Mouse (Mus musculus) bone marrow macrophage, adult 2 months (primary cell): ENCODE results near the gene Syn3. TPM values are rescaled to one million over a fixed set of nuclear protein-coding genes. Genes with fewer than 3 reads are reported as not detected.
"Not testable (repeated sequence)": the region's sequence is repeated elsewhere in the genome, so short reads cannot be mapped to it uniquely, and the experiment has no call there.

Source experiments
- H3K27ac ChIP-seq: 2 replicates; pipeline ENCODE4 v1.5.1; 2012; ENCODE audit warnings: low read depth, low read length; ENCODE audit not compliant: insufficient read depth
- H3K4me1 ChIP-seq: 2 replicates; pipeline ENCODE4 v1.6.1; 2012; ENCODE audit warnings: low read length; ENCODE audit not compliant: control insufficient read depth, insufficient read depth
- H3K4me3 ChIP-seq: 2 replicates; pipeline ENCODE4 v1.5.1; 2012; ENCODE audit warnings: mild to moderate bottlenecking, low read length, moderate library complexity; ENCODE audit not compliant: insufficient read depth
- CTCF ChIP-seq: IDR thresholded peaks from 2 replicates; pipeline ENCODE4 v1.5.1; 2012; ENCODE audit warnings: low read depth, mild to moderate bottlenecking, low read length, moderate library complexity
- POLR2A ChIP-seq: IDR thresholded peaks from 2 replicates; pipeline ENCODE4 v1.6.1; 2012; ENCODE audit warnings: mild to moderate bottlenecking, low read depth, low read length, borderline replicate concordance
- polyA plus RNA-seq: library from polyadenylated mRNA; stranded (reverse); fragments of >200 nt; gene quantifications from 2 replicates; pipeline ENCODE4 v1.2.4, GENCODE M21; 2012; ENCODE audit not compliant: missing spikeins, insufficient read depth, insufficient read length

Gene Syn3
- polyA plus RNA-seq, 1 experiment: not detected

GRCm38 (mm10) chr10:86451294-86451693 is 47.4 kb downstream of the Syn3 start:
- Histone ChIP-seq H3K27ac (no peak overlapping the region), H3K4me3 (no peak overlapping the region), H3K4me1 (no peaks in the 10 kb centered on the region)
- TF ChIP-seq CTCF (no peak), POLR2A (no peak)

- H3K4me1 ChIP-seq: no peaks in the 10 kb centered on the region
- H3K4me3 ChIP-seq: no peak overlapping the region
- TF ChIP-seq CTCF (no peak), POLR2A (no peak)
- H3K27ac ChIP-seq: no peak overlapping the region
Measured at GRCm38 (mm10) chr10:86446649-86447048, 52.0 kb downstream of the Syn3 start.

- H3K27ac ChIP-seq: no peak overlapping the region
- TF ChIP-seq POLR2A (no peak), CTCF (no peak)
- no peak overlapping the region for H3K4me3 ChIP-seq
- H3K4me1 ChIP-seq: no peaks in the 10 kb centered on the region
Measured at GRCm38 (mm10) chr10:86445207-86445606, 53.5 kb downstream of the Syn3 start.

GRCm38 (mm10) chr10:86444665-86445064 is 54.0 kb downstream of the Syn3 start:
- no peaks in the 10 kb centered on the region for H3K4me1 ChIP-seq
- TF ChIP-seq CTCF (no peak), POLR2A (no peak)
- no peak overlapping the region for H3K4me3 ChIP-seq
- H3K27ac ChIP-seq: no peak overlapping the region

GRCm38 (mm10) chr10:86441765-86442164 is 56.9 kb downstream of the Syn3 start:
- H3K4me3 ChIP-seq: no peak overlapping the region

GRCm38 (mm10) chr10:86439640-86440039 is 59.1 kb downstream of the Syn3 start:
- TF ChIP-seq POLR2A (no peak), CTCF (no peak)
- H3K4me1 ChIP-seq: no peaks in the 10 kb centered on the region
- H3K4me3 ChIP-seq: no peak overlapping the region
- H3K27ac ChIP-seq: no peak overlapping the region

More at GRCm38 (mm10) chr10:86441765-86442164, 56.9 kb downstream of the Syn3 start:
- TF ChIP-seq POLR2A (no peak), CTCF (no peak)
- no peaks in the 10 kb centered on the region for H3K4me1 ChIP-seq
- H3K27ac ChIP-seq: no peak overlapping the region

- no peak for TF ChIP-seq POLR2A
- TF ChIP-seq CTCF: no peak
- no peak overlapping the region for H3K27ac ChIP-seq
- no peaks in the 10 kb centered on the region for H3K4me1 ChIP-seq
- H3K4me3 ChIP-seq: no peak overlapping the region
Measured at GRCm38 (mm10) chr10:86437294-86437693, 61.4 kb downstream of the Syn3 start.

GRCm38 (mm10) chr10:86435006-86435405 is 63.7 kb downstream of the Syn3 start:
- H3K4me1 ChIP-seq, H3K27ac ChIP-seq, H3K4me3 ChIP-seq: not testable (repeated sequence)

- H3K27ac ChIP-seq: no peak overlapping the region
- H3K4me1 ChIP-seq: no peaks in the 10 kb centered on the region
- no peak overlapping the region for H3K4me3 ChIP-seq
- TF ChIP-seq CTCF (no peak), POLR2A (no peak)
Measured at GRCm38 (mm10) chr10:86429651-86430050, 69.0 kb downstream of the Syn3 start.

- Histone ChIP-seq H3K4me1 (no peaks in the 10 kb centered on the region), H3K4me3 (no peak overlapping the region), H3K27ac (no peak overlapping the region)
- TF ChIP-seq POLR2A (no peak), CTCF (no peak)
Measured at GRCm38 (mm10) chr10:86427956-86428355, 70.7 kb downstream of the Syn3 start.

GRCm38 (mm10) chr10:86425690-86426530 is 72.8 kb downstream of the Syn3 start:
- H3K4me3 ChIP-seq: no peak overlapping the region
- no peak overlapping the region for H3K27ac ChIP-seq
- no peaks in the 10 kb centered on the region for H3K4me1 ChIP-seq
- TF ChIP-seq CTCF (no peak), POLR2A (no peak)
